Mouse (Mus musculus): ENCODE data around the gene Wdfy1.

Wdfy1 gene

DNA sequence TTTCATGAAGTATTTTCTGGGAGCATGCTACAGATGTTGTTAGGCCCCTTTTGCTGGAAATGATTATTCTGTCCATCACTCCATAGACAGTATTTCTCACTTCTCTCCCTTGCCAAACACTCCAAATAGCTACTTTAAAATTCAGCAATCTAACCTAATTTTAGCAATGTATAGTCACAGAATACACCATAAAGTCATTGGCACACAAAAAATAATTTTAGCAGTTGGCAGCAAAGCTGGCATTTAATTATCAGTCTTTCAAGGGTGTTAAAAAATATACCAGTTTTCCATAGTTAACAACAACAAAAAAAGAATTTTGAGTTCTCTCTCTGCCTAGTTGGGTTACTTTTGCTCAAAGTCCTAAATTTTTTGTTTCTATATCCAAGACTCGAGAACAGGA, 118.5 kb downstream of the Wdfy1 start:
- DNase-seq (ENCODE audit: low spot score in 2 of 2): no peak

DNA sequence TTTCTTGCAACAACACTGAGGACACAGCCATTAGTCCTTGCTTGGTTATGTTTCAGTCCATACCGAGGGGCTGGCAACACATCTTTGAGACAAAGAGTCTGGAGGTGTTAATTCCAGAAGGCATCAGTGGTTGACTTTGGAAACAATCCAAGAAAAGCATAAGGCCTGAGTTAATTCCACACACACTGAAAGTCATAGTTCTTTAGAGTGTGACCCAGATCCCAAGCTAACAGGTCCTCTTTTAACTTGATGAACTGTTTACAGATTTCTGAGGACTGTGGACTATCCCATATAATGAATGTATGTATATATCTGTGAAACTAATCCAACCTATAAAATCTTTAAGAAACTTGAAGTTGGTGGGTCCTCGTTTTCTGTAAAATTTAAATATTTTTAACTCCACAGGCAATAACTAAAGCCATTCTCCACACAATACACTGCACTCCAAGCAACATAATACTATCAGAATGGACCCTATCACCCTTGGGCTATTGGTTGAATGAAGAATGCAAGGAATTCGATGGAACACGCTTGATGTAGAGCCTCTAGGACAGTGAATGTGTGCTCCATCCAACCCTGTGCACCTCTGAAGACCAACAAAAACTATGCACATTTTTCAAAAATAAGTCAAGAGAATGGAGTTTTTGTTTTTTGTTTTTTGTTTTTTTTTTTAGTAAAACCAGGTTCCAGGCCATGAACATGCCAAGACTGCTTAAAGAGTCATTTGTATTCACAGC, 120.0 kb downstream of the Wdfy1 start:
- no peak for DNase-seq (ENCODE audit: low spot score in 2 of 2)

GRCm38 (mm10) chr1:79654948-79655347, 121.0 kb downstream of the Wdfy1 start:
- DNase-seq (ENCODE audit: low spot score in 2 of 2): no peak

Measured in spleen, postnatal 36 days (tissue).